Mouse (Mus musculus) CH12.LX (cell line): ENCODE results near the gene Zc3hc1. TPM values are rescaled to one million over a fixed set of nuclear protein-coding genes. Genes with fewer than 3 reads are reported as not detected.

Source experiments
- DNase-seq: peaks from one replicate; pipeline ENCODE4 v3.0.0-alpha.2; 2013; ENCODE audit errors: extremely low read depth
- H3K27ac ChIP-seq: 2 replicates; pipeline ENCODE4 v1.5.1; 2012; ENCODE audit warnings: low read depth, mild to moderate bottlenecking, control low read depth, moderate library complexity; ENCODE audit not compliant: insufficient read depth
- H3K27me3 ChIP-seq: replicated peaks from 2 replicates; pipeline ENCODE3; 2012; ENCODE audit warnings: inconsistent platforms
- H3K36me3 ChIP-seq, 2 experiments: replicated peaks in 1 of 2; 2 replicates each; pipeline versions ENCODE3 to v1.6.1; 2012; ENCODE audit warnings: inconsistent platforms in 1 of 2, low read length in 1 of 2, mild to moderate bottlenecking in 1 of 2, mixed read lengths in 1 of 2, moderate library complexity in 1 of 2; ENCODE audit not compliant: control insufficient read depth in 1 of 2, insufficient read depth in 1 of 2
- H3K4me1 ChIP-seq, 2 experiments: 2 replicates each; pipeline ENCODE4 v1.6.1; 2012; ENCODE audit warnings: inconsistent platforms in 1 of 2, moderate library complexity in 1 of 2; ENCODE audit not compliant: insufficient read depth in 2 of 2, control insufficient read depth in 1 of 2
- H3K4me2 ChIP-seq: 2 replicates; pipeline ENCODE4 v1.6.1; 2012; ENCODE audit warnings: low read depth, mild to moderate bottlenecking, control low read depth; ENCODE audit not compliant: poor library complexity, insufficient read depth, severe bottlenecking
- H3K4me3 ChIP-seq, 3 experiments: fragments of 150-350 bp in 1 of 3; sonication (generic) in 1 of 3; replicated peaks in 1 of 3; 2 replicates each; pipeline versions ENCODE3 to v1.5.1; 2011 to 2012; ENCODE audit warnings: low read depth in 2 of 3, low read length in 2 of 3, mild to moderate bottlenecking in 2 of 3, moderate library complexity in 2 of 3, control low read depth in 1 of 3, improper control_type of control experiment in 1 of 3, inconsistent platforms in 1 of 3, mixed read lengths in 1 of 3; ENCODE audit not compliant: poor library complexity in 1 of 3
- H3K79me2 ChIP-seq: replicated peaks from 2 replicates; pipeline ENCODE4 v1.6.1; 2012; ENCODE audit warnings: mild to moderate bottlenecking, moderate library complexity; ENCODE audit not compliant: control insufficient read depth, poor library complexity, insufficient read depth, severe bottlenecking; ENCODE audit errors: extremely low read depth
- H3K9ac ChIP-seq: 2 replicates; pipeline ENCODE4 v1.6.1; 2012; ENCODE audit warnings: low read depth, mild to moderate bottlenecking, control low read depth, moderate library complexity; ENCODE audit not compliant: insufficient read depth
- H3K9me3 ChIP-seq: replicated peaks from 2 replicates; pipeline ENCODE3; 2012; ENCODE audit warnings: low read length, inconsistent platforms, mixed read lengths
- BHLHE40 ChIP-seq: IDR thresholded peaks from 2 replicates; pipeline ENCODE4 v1.6.1; 2011; ENCODE audit warnings: mild to moderate bottlenecking, low read depth, low read length, improper control_type of control experiment
- CHD1 ChIP-seq: IDR thresholded peaks from 2 replicates; pipeline ENCODE4 v1.6.1; 2012; ENCODE audit warnings: low read depth, low read length, improper control_type of control experiment, inconsistent platforms
- CHD2 ChIP-seq: IDR thresholded peaks from 2 replicates; pipeline ENCODE4 v1.6.1; 2011; ENCODE audit warnings: low read length, improper control_type of control experiment
- CTCF ChIP-seq, 2 experiments: IDR thresholded peaks in 1 of 2; conservative IDR thresholded peaks in 1 of 2; 2 replicates each; pipeline ENCODE4 v1.5.1; 2011 to 2012; ENCODE audit warnings: low read depth in 2 of 2, low read length in 2 of 2, improper control_type of control experiment in 1 of 2, inconsistent platforms in 1 of 2, mild to moderate bottlenecking in 1 of 2, moderate library complexity in 1 of 2
- E2F4 ChIP-seq: IDR thresholded peaks from 2 replicates; pipeline ENCODE4 v1.6.1; 2011; ENCODE audit warnings: low read depth, low read length, improper control_type of control experiment; ENCODE audit not compliant: insufficient replicate concordance
- ELF1 ChIP-seq: IDR thresholded peaks from 2 replicates; pipeline ENCODE4 v1.6.1; 2014; ENCODE audit warnings: low read depth, mild to moderate bottlenecking, inconsistent platforms, low read length, improper control_type of control experiment
- EP300 ChIP-seq: IDR thresholded peaks from 2 replicates; pipeline ENCODE4 v1.6.1; 2011; ENCODE audit warnings: low read length, improper control_type of control experiment
- ETS1 ChIP-seq: conservative IDR thresholded peaks from 2 replicates; pipeline ENCODE4 v1.6.1; 2012; ENCODE audit warnings: low read depth, mild to moderate bottlenecking, inconsistent platforms, low read length, improper control_type of control experiment, moderate library complexity
- GABPA ChIP-seq: IDR thresholded peaks from 2 replicates; pipeline ENCODE4 v1.6.1; 2012; ENCODE audit warnings: low read depth, low read length, improper control_type of control experiment, inconsistent platforms; ENCODE audit not compliant: insufficient replicate concordance
- HCFC1 ChIP-seq: IDR thresholded peaks from 2 replicates; pipeline ENCODE4 v1.6.1; 2012; ENCODE audit warnings: low read depth, mild to moderate bottlenecking, inconsistent platforms, low read length, improper control_type of control experiment
- IRF4 ChIP-seq: IDR thresholded peaks from 2 replicates; pipeline ENCODE4 v1.6.1; 2014; ENCODE audit warnings: low read depth, mild to moderate bottlenecking, inconsistent platforms, low read length, improper control_type of control experiment
- JUN ChIP-seq: IDR thresholded peaks from 2 replicates; pipeline ENCODE4 v1.6.1; 2011; ENCODE audit warnings: low read depth, mild to moderate bottlenecking, low read length, improper control_type of control experiment, moderate library complexity; ENCODE audit not compliant: insufficient read depth
- JUND ChIP-seq: conservative IDR thresholded peaks from 2 replicates; pipeline ENCODE4 v1.6.1; 2011; ENCODE audit warnings: low read depth, low read length, improper control_type of control experiment
- KAT2A ChIP-seq: IDR thresholded peaks from 2 replicates; pipeline ENCODE4 v1.6.1; 2012; ENCODE audit warnings: low read length, improper control_type of control experiment, inconsistent platforms; ENCODE audit not compliant: insufficient replicate concordance
- MAFK ChIP-seq: IDR thresholded peaks from 2 replicates; pipeline ENCODE4 v1.6.1; 2011; ENCODE audit warnings: low read length, improper control_type of control experiment; ENCODE audit not compliant: insufficient replicate concordance
- MAX ChIP-seq: IDR thresholded peaks from 2 replicates; pipeline ENCODE4 v1.6.1; 2011; ENCODE audit warnings: low read length, improper control_type of control experiment
- MAZ ChIP-seq: IDR thresholded peaks from 2 replicates; pipeline ENCODE4 v1.6.1; 2012; ENCODE audit warnings: low read depth, mild to moderate bottlenecking, inconsistent platforms, low read length, improper control_type of control experiment, moderate library complexity
- MEF2A ChIP-seq: IDR thresholded peaks from 2 replicates; pipeline ENCODE4 v1.6.1; 2014; ENCODE audit warnings: low read depth, mild to moderate bottlenecking, inconsistent platforms, low read length, improper control_type of control experiment, borderline replicate concordance
- MXI1 ChIP-seq: IDR thresholded peaks from 2 replicates; pipeline ENCODE4 v1.6.1; 2011; ENCODE audit warnings: mild to moderate bottlenecking, low read depth, low read length, improper control_type of control experiment
- MYC ChIP-seq: IDR thresholded peaks from 2 replicates; pipeline ENCODE4 v1.6.1; 2011; ENCODE audit warnings: low read depth, mild to moderate bottlenecking, improper control_type of control experiment, low read length
- NELFE ChIP-seq: IDR thresholded peaks from 2 replicates; pipeline ENCODE4 v1.6.1; 2011; ENCODE audit warnings: low read depth, low read length, improper control_type of control experiment
- NRF1 ChIP-seq: IDR thresholded peaks from 2 replicates; pipeline ENCODE4 v1.6.1; 2014; ENCODE audit warnings: low read depth, mild to moderate bottlenecking, inconsistent platforms, low read length, improper control_type of control experiment, moderate library complexity
- PAX5 ChIP-seq: IDR thresholded peaks from 2 replicates; pipeline ENCODE4 v1.6.1; 2012; ENCODE audit warnings: low read length, inconsistent platforms, mixed read lengths
- POLR2A ChIP-seq: IDR thresholded peaks from 2 replicates; pipeline ENCODE4 v1.6.1; 2011; ENCODE audit warnings: low read depth, mild to moderate bottlenecking, improper control_type of control experiment, low read length
- POLR2AphosphoS2 ChIP-seq: IDR thresholded peaks from 2 replicates; pipeline ENCODE4 v1.6.1; 2011; ENCODE audit warnings: low read depth, low read length, improper control_type of control experiment
- RAD21 ChIP-seq: IDR thresholded peaks from 2 replicates; pipeline ENCODE4 v1.6.1; 2011; ENCODE audit warnings: low read depth, mild to moderate bottlenecking, low read length, improper control_type of control experiment, moderate library complexity
- RCOR1 ChIP-seq: conservative IDR thresholded peaks from 2 replicates; pipeline ENCODE4 v1.6.1; 2012; ENCODE audit warnings: low read depth, mild to moderate bottlenecking, inconsistent platforms, low read length, improper control_type of control experiment
- SIN3A ChIP-seq: IDR thresholded peaks from 2 replicates; pipeline ENCODE4 v1.6.1; 2012; ENCODE audit warnings: low read length, improper control_type of control experiment, inconsistent platforms
- SMC3 ChIP-seq: IDR thresholded peaks from 2 replicates; pipeline ENCODE4 v1.6.1; 2011; ENCODE audit warnings: low read depth, low read length, improper control_type of control experiment
- TBP ChIP-seq: conservative IDR thresholded peaks from 2 replicates; pipeline ENCODE4 v1.6.1; 2011; ENCODE audit warnings: low read depth, low read length, improper control_type of control experiment
- TCF12 ChIP-seq: IDR thresholded peaks from 2 replicates; pipeline ENCODE4 v1.6.1; 2014; ENCODE audit warnings: low read depth, mild to moderate bottlenecking, inconsistent platforms, low read length, improper control_type of control experiment
- UBTF ChIP-seq: IDR thresholded peaks from 2 replicates; pipeline ENCODE4 v1.6.1; 2012; ENCODE audit warnings: low read depth, mild to moderate bottlenecking, inconsistent platforms, low read length, improper control_type of control experiment, moderate library complexity
- USF1 ChIP-seq: IDR thresholded peaks from 2 replicates; pipeline ENCODE4 v1.6.1; 2014; ENCODE audit warnings: low read depth, mild to moderate bottlenecking, inconsistent platforms, low read length, improper control_type of control experiment
- USF2 ChIP-seq: conservative IDR thresholded peaks from 2 replicates; pipeline ENCODE4 v1.6.1; 2011; ENCODE audit warnings: low read depth, low read length, improper control_type of control experiment
- ZC3H11A ChIP-seq: IDR thresholded peaks from 2 replicates; pipeline ENCODE4 v1.6.1; 2012; ENCODE audit warnings: low read depth, mild to moderate bottlenecking, inconsistent platforms, low read length, improper control_type of control experiment
- ZKSCAN1 ChIP-seq: IDR thresholded peaks from 2 replicates; pipeline ENCODE4 v1.6.1; 2012; ENCODE audit warnings: low read depth, inconsistent platforms, low read length, improper control_type of control experiment, borderline replicate concordance
- ZMIZ1 ChIP-seq: IDR thresholded peaks from 2 replicates; pipeline ENCODE4 v1.6.1; 2012; ENCODE audit warnings: low read depth, mild to moderate bottlenecking, inconsistent platforms, low read length, improper control_type of control experiment
- ZNF384 ChIP-seq: IDR thresholded peaks from 2 replicates; pipeline ENCODE4 v1.6.1; 2012; ENCODE audit warnings: low read depth, low read length, improper control_type of control experiment, inconsistent platforms
- dilution Hi-C: fragments of 300-500 bp; cut with MboI; formaldehyde crosslinking; loops from 2 replicates; pipeline ENCODE4 v1.14.3; 2020; ENCODE audit warnings: low sequenced_read_pairs; ENCODE audit not compliant: extremely low pct_unique_long_range_greater_than_20kb, extremely low pct_ligation_motif_present
- in situ Hi-C: fragments of 300-500 bp; cut with MboI; formaldehyde crosslinking; loops from 3 replicates; pipeline ENCODE4 v1.14.3; 2019; ENCODE audit warnings: low sequenced_read_pairs, low pct_ligation_motif_present, low pct_unique_long_range_greater_than_20kb, mixed read lengths
- polyA plus RNA-seq: library from polyadenylated mRNA; unstranded; fragments of >175 nt; gene quantifications from 2 replicates; pipeline ENCODE4 v1.2.1, GENCODE M21; 2012; ENCODE audit warnings: low read depth; ENCODE audit not compliant: insufficient read length
- total RNA-seq, 2 experiments: library from RNA; depleted of rRNA; stranded (reverse); fragments of 300-350 nt in 1 of 2; fragments of >200 nt in 1 of 2; gene quantifications; 2 replicates each; pipeline ENCODE4 v1.2.3; 2012 to 2014

The Zc3hc1 gene
- total and polyA plus RNA-seq, 3 experiments = 59.5 to 89.5 (median 80.2) TPM

DNA sequence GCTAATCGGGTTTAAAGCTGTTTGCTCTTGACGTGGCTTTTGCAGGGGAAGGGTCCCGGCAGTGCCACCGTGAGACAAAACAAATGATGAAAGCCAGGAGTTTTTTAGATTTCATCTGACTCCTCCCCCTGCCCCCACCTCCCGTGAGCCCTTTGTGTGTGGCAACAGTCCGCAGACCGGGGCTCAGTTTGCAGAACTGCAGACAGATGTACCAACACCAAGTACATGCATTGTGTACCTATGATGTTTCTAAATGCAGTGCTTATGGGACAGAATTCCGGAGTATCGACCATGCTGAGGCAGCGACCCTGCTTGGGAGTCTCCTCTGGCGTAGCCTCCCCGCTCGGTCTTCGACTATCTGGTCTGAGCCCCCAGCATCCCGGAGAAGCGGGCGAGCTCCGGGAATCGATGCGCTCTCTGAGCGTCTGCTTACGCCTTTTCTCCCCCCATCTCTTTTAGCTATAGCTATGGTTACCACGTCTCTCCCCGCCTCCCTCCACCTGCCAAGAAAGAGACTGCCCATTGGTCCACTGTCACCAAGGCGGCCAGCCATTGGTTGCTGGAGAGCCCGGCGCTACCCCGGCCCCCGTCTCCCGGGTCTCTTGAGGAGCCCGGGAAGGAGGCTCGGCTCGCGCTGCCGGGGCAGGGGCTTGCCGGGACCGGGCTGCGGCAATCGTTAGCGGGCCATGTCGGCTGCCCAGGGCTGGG is 10.6 kb upstream of the Zc3hc1 start, which contains the start of gene Klhdc10:
Gene Klhdc10 (plus strand): TSS at position 561 of the 708 bp plus-strand sequence.
- in situ Hi-C loops = loop anchor here (25.0 kb wide), 1 partner anchor 586 kb away; no protein-coding TSS in a partner anchor

DNA sequence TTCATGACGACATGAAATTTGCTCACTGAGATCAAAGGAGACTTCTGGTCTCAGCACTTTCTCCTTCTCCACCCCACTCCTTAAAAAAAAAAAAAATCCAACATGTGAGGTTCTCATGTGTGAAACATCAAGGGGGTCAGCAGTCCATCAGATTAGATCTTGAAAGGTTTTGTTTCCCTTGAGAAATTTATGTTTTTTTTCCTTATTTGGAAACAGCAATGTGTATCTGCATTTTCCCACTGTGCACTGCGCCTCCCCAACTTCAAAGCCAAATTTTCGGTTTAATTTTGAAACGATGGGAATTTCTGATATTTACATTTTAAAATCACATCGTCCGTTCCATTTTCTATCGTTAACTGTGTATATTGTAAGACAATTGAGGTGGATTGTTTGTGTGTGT is 9.9 kb upstream of the Zc3hc1 start:
- peak overlapping the region in 2 of 3 experiments; percentile 88 to 89 for H3K4me3 ChIP-seq
- H3K79me2 ChIP-seq = peaks cover 9% of the 10 kb centered on the region
- H3K9me3 ChIP-seq = no peaks in the 10 kb centered on the region
- H3K4me2 ChIP-seq = peak overlapping the region; percentile 63
- peak overlapping the region; percentile 60; the same call in 1 of the 2 replicates for H3K9ac ChIP-seq
- peaks cover 5% of the 10 kb centered on the region for H3K27me3 ChIP-seq
- DNase-seq = no peak
- H3K36me3 ChIP-seq = peaks cover 0 to 4% of the 10 kb centered on the region in 2 experiments
- H3K27ac ChIP-seq = no peak overlapping the region
- dilution Hi-C loops = no loop called here
- TF ChIP-seq MAFK = no peak
- no peak for TF ChIP-seq POLR2A
- no peak for TF ChIP-seq SMC3
- TF ChIP-seq EP300 = 0 out of 2 replicates have a peak, but pooled peaks have one; percentile 28
- 0 out of 2 replicates have a peak, but pooled peaks have one; percentile 34 for TF ChIP-seq RCOR1
- no peak for TF ChIP-seq POLR2AphosphoS2
- no peak for TF ChIP-seq SIN3A
- TF ChIP-seq NELFE = no peak
- no peak for TF ChIP-seq NRF1
- TF ChIP-seq USF1 = no peak
- no peak for TF ChIP-seq MAZ
- no peak for TF ChIP-seq CTCF (conservative IDR thresholded peaks at IDR 0.05 in 1 of 2, IDR thresholded peaks at IDR 0.05 in 1 of 2; ENCODE audit: low read depth in 2 of 2, low read length in 2 of 2)
- in situ Hi-C loops = loop anchor here (25.0 kb wide), 1 partner anchor 587 kb away; no protein-coding TSS in a partner anchor
- peaks cover 3 to 20% of the 10 kb centered on the region in 2 experiments; a peak in 3 of 4 replicates for H3K4me1 ChIP-seq

More for the DNA sequence above, 10.6 kb upstream of the Zc3hc1 start, which contains the start of gene Klhdc10:
- peaks cover 5% of the 10 kb centered on the region for H3K27me3 ChIP-seq
- peaks cover 14% of the 10 kb centered on the region for H3K79me2 ChIP-seq
- H3K4me1 ChIP-seq = peaks cover 3 to 20% of the 10 kb centered on the region in 2 experiments; a peak in 3 of 4 replicates
- peak; percentile 57 for TF ChIP-seq NRF1
- no peak for TF ChIP-seq ZKSCAN1
- TF ChIP-seq BHLHE40 = no peak
- TF ChIP-seq MXI1 = peak; percentile 82
- no peak for TF ChIP-seq USF2
- peak; percentile 61; the same call in 1 of the 2 replicates for TF ChIP-seq IRF4
- no peak for TF ChIP-seq JUND
- TF ChIP-seq ZC3H11A = no peak
- no peak for TF ChIP-seq JUN
- no peak for TF ChIP-seq PAX5
- peak; percentile 66; the same call in 1 of the 2 replicates for TF ChIP-seq UBTF
- no peak for TF ChIP-seq ETS1
- no peak for TF ChIP-seq MAX
- TF ChIP-seq SMC3 = no peak
- peak; percentile 52; the same call in 1 of the 2 replicates for TF ChIP-seq POLR2A
- TF ChIP-seq MEF2A = peak; percentile 75
- no peak for TF ChIP-seq EP300
- peak; percentile 70; the same call in 1 of the 2 replicates for TF ChIP-seq ELF1
- no peak for TF ChIP-seq E2F4
- peak; percentile 21; the same call in 1 of the 2 replicates for TF ChIP-seq ZMIZ1
- no peak for TF ChIP-seq RAD21
- TF ChIP-seq MYC = peak; percentile 31; the same call in 1 of the 2 replicates
- no peak for TF ChIP-seq CHD1
- no peak for TF ChIP-seq MAFK
- TF ChIP-seq GABPA = no peak; the same call in 1 of the 2 replicates
- peak; percentile 63 for TF ChIP-seq NELFE
- TF ChIP-seq USF1 = no peak
- peak; percentile 69 for TF ChIP-seq TCF12
- TF ChIP-seq ZNF384 = no peak
- peak; percentile 91 for TF ChIP-seq HCFC1
- TF ChIP-seq MAZ = peak; percentile 97
- peak; percentile 98 for TF ChIP-seq SIN3A
- no peak for TF ChIP-seq POLR2AphosphoS2
- peak; percentile 81; the same call in 1 of the 2 replicates for TF ChIP-seq KAT2A
- peak; percentile 98 for TF ChIP-seq CHD2
- no peak for TF ChIP-seq TBP
- TF ChIP-seq CTCF (conservative IDR thresholded peaks at IDR 0.05 in 1 of 2, IDR thresholded peaks at IDR 0.05 in 1 of 2; ENCODE audit: low read depth in 2 of 2, low read length in 2 of 2) = no peak
- TF ChIP-seq RCOR1 = no peak; the same call in 1 of the 2 replicates
- no peaks in the 10 kb centered on the region for H3K9me3 ChIP-seq
- dilution Hi-C loops = no loop called here
- H3K27ac ChIP-seq = peak within 1 kb of the TSS; percentile 51
- H3K4me3 ChIP-seq = peak within 1 kb of the TSS; percentile 85 to 89 (median 88)
- H3K4me2 ChIP-seq = peak within 1 kb of the TSS; percentile 67
- peak; percentile 98 for DNase-seq
- peaks cover 0 to 4% of the 10 kb centered on the region in 2 experiments for H3K36me3 ChIP-seq
- peak within 1 kb of the TSS; percentile 62 for H3K9ac ChIP-seq
